Mouse (Mus musculus): ENCODE data around the gene Clrn3.

DNA sequence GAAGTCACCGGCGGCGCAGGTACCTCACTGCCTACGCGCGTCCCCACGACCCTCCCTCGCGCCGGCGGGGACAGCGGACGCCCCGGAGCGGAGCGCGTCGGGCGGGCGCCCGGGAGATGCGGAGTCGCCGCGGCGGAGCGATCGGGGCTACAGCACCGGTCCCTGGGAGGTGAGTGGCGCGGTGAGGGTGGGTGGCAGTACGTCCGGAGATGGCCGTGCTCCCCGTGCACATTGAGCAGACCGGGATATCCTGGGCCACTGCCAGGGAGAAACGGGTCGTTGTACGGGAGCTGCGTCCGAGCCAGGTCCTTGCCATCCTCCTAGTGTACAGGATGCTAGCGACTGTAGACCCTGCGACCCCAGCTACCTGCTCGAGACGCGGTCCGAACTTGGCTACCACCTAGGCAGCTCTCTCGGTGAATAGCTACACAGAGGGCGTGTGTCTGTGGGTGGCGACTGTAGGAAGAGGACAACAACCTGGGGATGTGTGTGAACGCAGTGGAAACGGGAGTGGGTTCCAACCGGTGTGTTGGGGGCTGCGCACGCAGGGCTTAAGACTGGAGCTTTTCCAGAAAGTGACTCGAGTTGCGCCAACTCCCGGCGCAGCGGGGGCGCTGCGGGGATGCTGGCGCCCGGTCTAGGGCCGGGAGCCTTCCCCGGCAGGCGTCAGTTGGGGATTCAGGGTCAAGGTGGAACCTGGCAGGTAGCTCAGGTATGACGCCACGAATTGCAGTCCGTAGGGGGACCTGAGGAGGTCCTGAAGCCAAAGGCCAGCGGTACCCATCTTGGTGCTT lies 9.7 kb upstream of the Clrn3 start:
- TF ChIP-seq CTCF (IDR thresholded peaks at IDR 0.05; ENCODE audit: extremely low read depth, insufficient read length, insufficient replicate concordance, low read depth, low read length) (no peak), POLR2A (IDR thresholded peaks at IDR 0.05; ENCODE audit: low read depth, low read length) (peak; percentile 11; the same call in 1 of the 2 replicates)

All from small intestine, adult 2 months (tissue).